Comparison of ENCODE assay signal across 13 mouse cellular contexts in the genomic region with DNA sequence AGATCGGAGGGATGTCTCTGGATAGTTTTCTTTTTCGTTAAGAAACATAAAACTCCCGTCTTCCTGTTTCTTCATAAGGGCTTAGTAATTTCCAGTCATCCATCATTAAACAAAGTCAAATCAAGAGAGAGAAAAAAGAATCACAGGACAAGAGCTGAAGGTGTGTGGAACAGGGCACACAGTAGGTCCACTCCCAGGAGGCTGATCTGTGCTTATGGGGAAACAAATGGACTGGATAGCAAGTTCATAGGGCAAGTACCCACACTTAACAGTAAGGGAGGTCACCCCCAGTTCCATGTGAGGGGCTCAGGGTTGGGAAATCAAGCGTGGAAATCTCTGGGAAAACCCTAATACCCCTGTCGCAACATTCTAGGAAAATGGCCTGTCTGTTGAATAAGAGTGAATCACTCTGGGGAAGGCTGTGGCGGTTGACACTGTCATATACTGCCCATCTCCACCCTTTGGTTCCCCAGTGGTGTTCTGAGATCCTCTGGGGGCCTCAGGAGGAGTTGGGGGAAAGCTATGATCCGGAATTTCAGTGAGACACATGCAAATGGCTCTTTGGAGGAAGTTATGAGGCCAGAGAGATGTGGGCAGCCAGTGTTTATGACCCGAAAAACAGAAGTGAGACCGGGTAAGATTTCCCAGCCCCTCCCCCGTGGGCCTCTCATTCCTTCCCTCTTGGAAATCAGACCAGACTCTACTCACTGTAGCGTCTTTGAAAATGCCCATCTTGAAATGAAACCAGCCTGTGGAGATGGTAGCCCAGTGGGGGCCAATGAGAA. TPM values are rescaled to one million over a fixed set of nuclear protein-coding genes. Genes with fewer than 3 reads are reported as not detected.
DNase-seq lines count a peak whose midpoint lies in the region; ATAC-seq and TF ChIP-seq lines count a peak whose summit lies in the region.
"Had no signal": no experiment of that assay in that cellular context is flagged by ENCODE, and none has a peak within 500 bp of the region (broad histone marks: within the 10 kb centered on the region; RNA-seq: fewer than 3 reads in every experiment).

No protein-coding gene starts in this region.

- no peaks in the 10 kb centered on the region for H3K27me3 ChIP-seq in lung, postnatal 0 days (replicated peaks; ENCODE audit: insufficient read depth, low read length)
- no peaks in the 10 kb centered on the region for H3K27me3 ChIP-seq in stomach, postnatal 0 days (ENCODE audit: control insufficient read depth, insufficient read depth, low read length)
- H3K27me3 ChIP-seq: Patski had no signal

- no peak for TF ChIP-seq CTCF in gastrocnemius, adult 2 months (IDR thresholded peaks at IDR 0.05)
- TF ChIP-seq CTCF in lung, postnatal 0 days (IDR thresholded peaks at IDR 0.05): no peak
- no peak for TF ChIP-seq CTCF in stomach, postnatal 0 days (IDR thresholded peaks at IDR 0.05; ENCODE audit: low read depth)

- no peak overlapping the region for H3K4me3 ChIP-seq in gastrocnemius, adult 2 months
- H3K4me3 ChIP-seq in lung, postnatal 0 days (ENCODE audit: low read depth, low read length): no peak overlapping the region
- H3K4me3 ChIP-seq in macrophage (ENCODE audit: inconsistent target): no peak overlapping the region
- H3K4me3 ChIP-seq in stomach, postnatal 0 days (ENCODE audit: low read depth, low read length): no peak overlapping the region
- H3K4me3 ChIP-seq: forebrain, embryonic 10.5 days had no signal

- no peaks in the 10 kb centered on the region for H3K9me3 ChIP-seq in lung, postnatal 0 days (ENCODE audit: low read length)
- H3K9me3 ChIP-seq in stomach, postnatal 0 days (ENCODE audit: control insufficient read depth, low read length): no peaks in the 10 kb centered on the region
- H3K9me3 ChIP-seq: forebrain, embryonic 10.5 days had no signal

- H3K4me1 ChIP-seq in lung, postnatal 0 days (ENCODE audit: insufficient read depth, low read depth, low read length): peaks cover 3% of the 10 kb centered on the region
- peaks cover 8% of the 10 kb centered on the region; the same call in 1 of the 2 replicates for H3K4me1 ChIP-seq in stomach, postnatal 0 days (replicated peaks; ENCODE audit: control insufficient read depth, insufficient read depth)

- intact Hi-C loops in gastrocnemius, adult 2 months (cut with DNase I): loop anchor here (5.0 kb wide), 1 partner anchor 34 kb away; no protein-coding TSS in a partner anchor

- no peaks in the 10 kb centered on the region for H3K36me3 ChIP-seq in lung, postnatal 0 days (ENCODE audit: insufficient read depth, low read length)
- H3K36me3 ChIP-seq in macrophage (ENCODE audit: inconsistent target): no peaks in the 10 kb centered on the region
- no peaks in the 10 kb centered on the region for H3K36me3 ChIP-seq in stomach, postnatal 0 days (ENCODE audit: control insufficient read depth, insufficient read depth, low read length)
- H3K36me3 ChIP-seq: forebrain, embryonic 10.5 days had no signal

- no peak overlapping the region for H3K9ac ChIP-seq in lung, postnatal 0 days (replicated peaks; ENCODE audit: low read depth)
- no peak overlapping the region for H3K9ac ChIP-seq in stomach, postnatal 0 days (ENCODE audit: low read length)

- 64% methylated on average over 11 of the region's 11 CpGs for WGBS in lung, postnatal 0 days
- WGBS in macrophage (ENCODE audit: missing documents): 29% methylated on average over 11 of the region's 11 CpGs
- WGBS in stomach, postnatal 0 days: 65% methylated on average over 11 of the region's 11 CpGs

- H3K27ac ChIP-seq in gastrocnemius, adult 2 months: peak overlapping the region; percentile 25; the same call in 1 of the 2 replicates
- H3K27ac ChIP-seq in lung, postnatal 0 days (ENCODE audit: low read length): no peak overlapping the region; the same call in 1 of the 2 replicates
- peak overlapping the region; percentile 54 for H3K27ac ChIP-seq in macrophage
- peak overlapping the region; percentile 49; the same call in 1 of the 2 replicates for H3K27ac ChIP-seq in stomach, postnatal 0 days (replicated peaks)
- H3K27ac ChIP-seq: forebrain, embryonic 10.5 days had no signal

- H3K79me2 ChIP-seq in macrophage (ENCODE audit: inconsistent target): no peaks in the 10 kb centered on the region

- DNase-seq in gastrocnemius, adult 2 months: no peak
- DNase-seq in gastrocnemius, adult 18-20 months (ENCODE audit: low spot score): no peak
- DNase-seq in lung, postnatal 0 days (ENCODE audit: low spot score): peak; percentile 51
- DNase-seq in lung, postnatal 10 days: no peak
- no peak for DNase-seq in stomach, postnatal 0 days (ENCODE audit: low spot score)
- no peak for DNase-seq in cerebellum, adult 8-10 months
- DNase-seq: gastrocnemius, postnatal 10 days; kidney, postnatal 10 days; thymus, postnatal 25 days had no signal

- ATAC-seq in lung, postnatal 0 days: no peak
- no peak for ATAC-seq in stomach, postnatal 0 days (ENCODE audit: low FRiP score, low TSS enrichment)
- no peak for ATAC-seq in inflammation-experienced regulatory T-cells, adult 6 months
- ATAC-seq: Patski had no signal

- H3K4me2 ChIP-seq in lung, postnatal 0 days (replicated peaks; ENCODE audit: low read depth, low read length): no peak overlapping the region
- no peak overlapping the region for H3K4me2 ChIP-seq in stomach, postnatal 0 days (replicated peaks; ENCODE audit: low read depth)

- no peak for TF ChIP-seq EP300 in lung, postnatal 0 days (IDR thresholded peaks at IDR 0.05)
- no peak for TF ChIP-seq EP300 in stomach, postnatal 0 days (optimal IDR thresholded peaks at IDR 0.05)

RNA-seq across cellular contexts. Expression of a gene that starts 23.5 kb away (rescaled TPM):
- total RNA-seq in gastrocnemius, adult 2 months (2021): 10 to 100 TPM in 1 of 2 experiments, 1 to 10 TPM in 1; 1.7 to 10.1 TPM
- total RNA-seq in gastrocnemius, adult 18-20 months (2021): 1 to 10 TPM; 3.1 to 6.6 TPM
- polyA plus RNA-seq in lung, postnatal 0 days (2015; fragmentation: Nextera tagmentation; extraction: Ambion mirVana): 27.5 and 57.0 TPM in 2 replicates
- total RNA-seq in macrophage (2018; cell fraction: chromatin; rRNA removed): 100 to 1,000 TPM in 18 of 26 experiments, 10 to 100 TPM in 5, 1 to 10 TPM in 3; 3.6 to 749 (median 239) TPM
- total RNA-seq in macrophage (2018; cell fraction: cytosol; rRNA removed): 1,000 to 10,000 TPM in 3 of 26 experiments, 100 to 1,000 TPM in 15, 10 to 100 TPM in 6, 1 to 10 TPM in 2; 3.4 to 1,133 (median 302) TPM
- 1,000 to 10,000 TPM in 2 of 26 experiments, 100 to 1,000 TPM in 17, 10 to 100 TPM in 6, 1 to 10 TPM in 1; 3.2 to 1,503 (median 563) TPM for total RNA-seq in macrophage (2018; cell fraction: nucleus; rRNA removed)
- polyA plus RNA-seq in macrophage (2018): 2.0 to 6.9 TPM (median 2.3 TPM) in 3 replicates
- 13.5 and 15.7 TPM in 2 replicates for polyA plus RNA-seq in stomach, postnatal 0 days (2015; fragmentation: Nextera tagmentation; extraction: Ambion mirVana)
- 10 to 100 TPM; 21.7 to 47.4 (median 28.6) TPM for polyA plus RNA-seq in inflammation-experienced regulatory T-cells, adult 6 months (2017; shearing (Covaris generic))

RNA-seq across cellular contexts. Expression of a gene that starts 39.7 kb away (rescaled TPM):
- total RNA-seq in gastrocnemius, adult 2 months (2021): 10 to 100 TPM; 17.2 to 18.0 TPM
- 10 to 100 TPM; 17.6 to 18.5 TPM for total RNA-seq in gastrocnemius, adult 18-20 months (2021)
- 88.6 and 89.5 TPM in 2 replicates for polyA plus RNA-seq in lung, postnatal 0 days (2015; fragmentation: Nextera tagmentation; extraction: Ambion mirVana)
- 100 to 1,000 TPM; 115 to 839 (median 194) TPM for total RNA-seq in macrophage (2018; cell fraction: chromatin; rRNA removed)
- total RNA-seq in macrophage (2018; cell fraction: cytosol; rRNA removed): 10 to 100 TPM; 18.3 to 57.3 (median 29.4) TPM
- 100 to 1,000 TPM in 16 of 26 experiments, 10 to 100 TPM in 10; 65.7 to 895 (median 111) TPM for total RNA-seq in macrophage (2018; cell fraction: nucleus; rRNA removed)
- 12.0 to 40.0 TPM (median 28.0 TPM) in 3 replicates for polyA plus RNA-seq in macrophage (2018)
- 28.7 and 29.4 TPM in 2 replicates for polyA plus RNA-seq in stomach, postnatal 0 days (2015; fragmentation: Nextera tagmentation; extraction: Ambion mirVana)
- 10 to 100 TPM; 26.4 to 38.4 (median 36.7) TPM for polyA plus RNA-seq in inflammation-experienced regulatory T-cells, adult 6 months (2017; shearing (Covaris generic))
